In genomic region chr17:46857361-46857902, GRCm38 (mm10) we compare ENCODE assay signal across 8 mouse cellular contexts. TPM values are rescaled to one million over a fixed set of nuclear protein-coding genes. Genes with fewer than 3 reads are reported as not detected.
DNase-seq lines count a peak whose midpoint lies in the region; ATAC-seq and TF ChIP-seq lines count a peak whose summit lies in the region.

No protein-coding gene starts in this region.

- H3K36me3 ChIP-seq in embryonic facial prominence, embryonic 14.5 days (ENCODE audit: control insufficient read depth, insufficient read depth, low read length), result no peaks in the 10 kb centered on the region
- no peaks in the 10 kb centered on the region for H3K36me3 ChIP-seq in myocyte (ENCODE audit: control insufficient read depth, insufficient read depth)
- no peaks in the 10 kb centered on the region for H3K36me3 ChIP-seq in stomach, embryonic 15.5 days

- peak overlapping the region; percentile 100 for H3K4me3 ChIP-seq in embryonic facial prominence, embryonic 14.5 days (ENCODE audit: low read depth, low read length)
- H3K4me3 ChIP-seq in myocyte, result peak overlapping the region; percentile 85
- H3K4me3 ChIP-seq in stomach, embryonic 15.5 days (replicated peaks), result peak overlapping the region; percentile 84

- DNase-seq in 416B (ENCODE audit: low read depth) (peak; percentile 87), liver (peak; percentile 77)
- DNase-seq in adrenal gland, postnatal 4 days (ENCODE audit: low spot score in 2 of 2), result peak; percentile 67 to 69
- DNase-seq in embryonic facial prominence, embryonic 14.5 days (ENCODE audit: low spot score), result peak; percentile 94
- DNase-seq in heart, adult 8-10 months (ENCODE audit: low spot score), result peak; percentile 73
- peak; percentile 74 for DNase-seq in kidney, adult 9 months

- peak; percentile 76 for ATAC-seq in embryonic facial prominence, embryonic 14.5 days (ENCODE audit: low read depth)
- peak; percentile 65 for ATAC-seq in stomach, embryonic 15.5 days (ENCODE audit: insufficient read depth, low FRiP score, low read depth)

- H3K4me2 ChIP-seq in embryonic facial prominence, embryonic 14.5 days (ENCODE audit: low read depth, low read length), result peak overlapping the region; percentile 68
- H3K4me2 ChIP-seq in myocyte (ENCODE audit: low read depth), result no peak overlapping the region
- peak overlapping the region; percentile 55 for H3K4me2 ChIP-seq in stomach, embryonic 15.5 days

- peak; percentile 69 for TF ChIP-seq POLR2A in myocyte (IDR thresholded peaks at IDR 0.05; ENCODE audit: insufficient read length, low read depth)

- 0% methylated on average over 14 of the region's 52 CpGs for WGBS in embryonic facial prominence, embryonic 14.5 days
- WGBS in stomach, embryonic 15.5 days, result under 1% methylated on average over 33 of the region's 52 CpGs

- peak overlapping the region; percentile 98 for H3ac ChIP-seq in myocyte (ENCODE audit: control insufficient read depth, insufficient read length)

- peak overlapping the region; percentile 100 for H3K27ac ChIP-seq in embryonic facial prominence, embryonic 14.5 days (replicated peaks; ENCODE audit: low read depth, low read length)
- H3K27ac ChIP-seq in stomach, embryonic 15.5 days, result peak overlapping the region; percentile 100

- peaks cover 32% of the 10 kb centered on the region for H3K79me2 ChIP-seq in myocyte (ENCODE audit: control insufficient read depth, insufficient read depth)

- peak overlapping the region; percentile 100 for H3K9ac ChIP-seq in embryonic facial prominence, embryonic 14.5 days (ENCODE audit: low read depth, low read length)
- H3K9ac ChIP-seq in stomach, embryonic 15.5 days, result peak overlapping the region; percentile 93

- H3K4me1 ChIP-seq in embryonic facial prominence, embryonic 14.5 days (ENCODE audit: control insufficient read depth, insufficient read depth, low read length), result peaks cover 15% of the 10 kb centered on the region; the same call in 1 of the 2 replicates
- peaks cover 22% of the 10 kb centered on the region for H3K4me1 ChIP-seq in stomach, embryonic 15.5 days

- no peaks in the 10 kb centered on the region for H3K9me3 ChIP-seq in embryonic facial prominence, embryonic 14.5 days (ENCODE audit: control insufficient read depth, low read length)
- H3K9me3 ChIP-seq in stomach, embryonic 15.5 days, result no peaks in the 10 kb centered on the region

- H3K27me3 ChIP-seq in embryonic facial prominence, embryonic 14.5 days (replicated peaks; ENCODE audit: control insufficient read depth, insufficient read depth, low read length), result no peaks in the 10 kb centered on the region
- H3K27me3 ChIP-seq in myocyte (ENCODE audit: control insufficient read depth, insufficient read depth, insufficient read length), result no peaks in the 10 kb centered on the region
- H3K27me3 ChIP-seq in stomach, embryonic 15.5 days (replicated peaks), result no peaks in the 10 kb centered on the region

TF ChIP-seq in myocyte, 11 proteins besides CTCF, POLR2A, EP300 and RAD21:
- TF ChIP-seq E2F4 (IDR thresholded peaks at IDR 0.05; ENCODE audit: insufficient read depth), result no peak
- peak; percentile 55 for TF ChIP-seq POLR2AphosphoS2 (IDR thresholded peaks at IDR 0.05; ENCODE audit: insufficient read length, low read depth)

RNA-seq across cellular contexts. Expression of gene Bicral, which starts 0.8 kb away (rescaled TPM):
- 10 to 100 TPM; 21.6 to 24.8 TPM for total RNA-seq in adrenal gland, postnatal 4 days (2021)
- polyA plus RNA-seq in embryonic facial prominence, embryonic 14.5 days (2014; fragmentation: Nextera tagmentation; extraction: Ambion mirVana), result 5.3 and 5.7 TPM in 2 replicates
- 10 to 100 TPM; 12.8 to 15.3 (median 14.4) TPM for total RNA-seq in heart, adult 8-10 months (2022)
- polyA plus RNA-seq in myocyte (2012; fragmentation: generic; extraction: Trizol), result 5.1 TPM
- 4.6 and 5.6 TPM in 2 replicates for polyA plus RNA-seq in stomach, embryonic 15.5 days (2015; fragmentation: Nextera tagmentation; extraction: Ambion mirVana)

RNA-seq across cellular contexts. Expression of gene Tbcc, which starts 33.1 kb away (rescaled TPM):
- total RNA-seq in adrenal gland, postnatal 4 days (2021), result 10 to 100 TPM; 26.1 to 27.4 TPM
- polyA plus RNA-seq in embryonic facial prominence, embryonic 14.5 days (2014; fragmentation: Nextera tagmentation; extraction: Ambion mirVana), result 55.0 and 63.3 TPM in 2 replicates
- total RNA-seq in heart, adult 8-10 months (2022), result 10 to 100 TPM; 15.4 to 18.6 (median 17.3) TPM
- polyA plus RNA-seq in myocyte (2012; fragmentation: generic; extraction: Trizol), result 46.1 TPM
- 54.8 and 63.0 TPM in 2 replicates for polyA plus RNA-seq in stomach, embryonic 15.5 days (2015; fragmentation: Nextera tagmentation; extraction: Ambion mirVana)

RNA-seq across cellular contexts. Expression of gene Prph2, which starts 52.8 kb away (rescaled TPM):
- total RNA-seq in adrenal gland, postnatal 4 days (2021), result not detected
- not detected in 2 replicates for polyA plus RNA-seq in embryonic facial prominence, embryonic 14.5 days (2014; fragmentation: Nextera tagmentation; extraction: Ambion mirVana)
- total RNA-seq in heart, adult 8-10 months (2022), result not detected
- not detected for polyA plus RNA-seq in myocyte (2012; fragmentation: generic; extraction: Trizol)
- not detected in 2 replicates for polyA plus RNA-seq in stomach, embryonic 15.5 days (2015; fragmentation: Nextera tagmentation; extraction: Ambion mirVana)

Comparison
In these comparisons a context has a peak if more than half of its experiments do, and no peak if none do; other contexts are left out.
1. Peak in every context shown above with its lines: DNase-seq, ATAC-seq, H3K4me3 ChIP-seq and H3K27ac ChIP-seq.